Mouse (Mus musculus) hindbrain, embryonic 16.5 days (tissue): ENCODE measurements around the gene Rbm14. TPM values are rescaled to one million over a fixed set of nuclear protein-coding genes. Genes with fewer than 3 reads are reported as not detected.

Experiments
- ATAC-seq: fragments of 200-750 bp; cut with Nextera tagmentation; 2 replicates; pipeline ENCODE4 v1.8.0; 2017; ENCODE audit warnings: moderate TSS enrichment, moderate library complexity
- H3K27ac ChIP-seq: fragments of 300-500 bp; sonication (generic); 2 replicates; pipeline ENCODE4 v1.5.1; 2014; ENCODE audit warnings: low read depth, mild to moderate bottlenecking, control low read depth, low read length, moderate library complexity
- H3K27me3 ChIP-seq: fragments of 300-500 bp; sonication (generic); replicated peaks from 2 replicates; pipeline ENCODE4 v1.6.1; 2014; ENCODE audit warnings: low read length; ENCODE audit not compliant: control insufficient read depth, insufficient read depth
- H3K36me3 ChIP-seq: fragments of 300-500 bp; sonication (generic); 2 replicates; pipeline ENCODE4 v1.6.1; 2014; ENCODE audit warnings: mild to moderate bottlenecking, low read length, moderate library complexity, mixed read lengths; ENCODE audit not compliant: control insufficient read depth, insufficient read depth
- H3K4me1 ChIP-seq: fragments of 300-500 bp; sonication (generic); 2 replicates; pipeline ENCODE4 v1.6.1; 2014; ENCODE audit warnings: low read depth, low read length; ENCODE audit not compliant: control insufficient read depth, insufficient read depth
- H3K4me2 ChIP-seq: fragments of 300-500 bp; sonication (generic); 2 replicates; pipeline ENCODE4 v1.6.1; 2014; ENCODE audit warnings: mild to moderate bottlenecking, low read length, control low read depth, moderate library complexity
- H3K4me3 ChIP-seq: fragments of 300-500 bp; sonication (generic); 2 replicates; pipeline ENCODE4 v1.5.1; 2014; ENCODE audit warnings: mild to moderate bottlenecking, low read length, control low read depth, moderate library complexity
- H3K9ac ChIP-seq: fragments of 300-500 bp; sonication (generic); 2 replicates; pipeline ENCODE4 v1.6.1; 2014; ENCODE audit warnings: low read depth, mild to moderate bottlenecking, control low read depth, low read length, moderate library complexity
- H3K9me3 ChIP-seq: fragments of 300-500 bp; sonication (generic); 2 replicates; pipeline ENCODE4 v1.6.1; 2014; ENCODE audit warnings: mild to moderate bottlenecking, low read length, moderate library complexity; ENCODE audit not compliant: control insufficient read depth
- WGBS: fragments of 180-500 bp; shearing (Covaris S2); extraction: QIAGEN DNeasy Blood & Tissue Kit; methylation state at CpG from one replicate; pipeline ENCODE4 v1.1.7; 2014; 5-methylcytosine and 5-hydroxymethylcytosine counted together
- polyA plus RNA-seq: library from polyadenylated mRNA; unstranded; fragments of >200 nt; fragmentation: Nextera tagmentation; extraction: Ambion mirVana; gene quantifications from 2 replicates; pipeline ENCODE4 v1.2.1, GENCODE M21; 2015

Rbm14 gene
- polyA plus RNA-seq, 1 experiment from 2014 or later: 59.5 TPM

DNA sequence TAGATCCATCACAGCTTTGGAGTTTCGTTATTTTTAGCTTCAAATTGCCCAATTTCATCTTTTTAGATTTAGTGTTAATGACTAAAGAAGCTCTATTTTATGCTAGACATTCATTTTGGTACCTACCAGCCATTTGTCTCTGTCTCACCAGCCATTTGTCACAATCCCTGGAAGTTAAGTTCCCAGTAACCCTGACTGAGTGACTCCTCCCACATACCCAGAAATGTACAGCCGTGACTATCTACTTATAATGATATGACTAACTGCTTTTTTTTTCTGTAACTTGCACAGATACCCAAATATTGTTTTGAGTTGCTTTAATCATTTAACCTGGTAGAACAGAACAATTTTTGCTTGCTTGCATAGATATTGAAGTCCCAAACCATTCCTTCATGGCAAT is 34.4 kb upstream of the Rbm14 start:
- WGBS: 71% methylated on average over 2 of the region's 2 CpGs
- H3K9me3 ChIP-seq: no peaks in the 10 kb centered on the region

GRCm38 (mm10) chr19:4842611-4843010 is 31.2 kb upstream of the Rbm14 start:
- 70% methylated on average over 2 of the region's 2 CpGs for WGBS
- Histone ChIP-seq H3K27ac (no peak overlapping the region), H3K4me3 (no peak overlapping the region), H3K9me3 (no peaks in the 10 kb centered on the region), H3K36me3 (no peaks in the 10 kb centered on the region), H3K9ac (no peak overlapping the region), H3K27me3 (peaks cover 21% of the 10 kb centered on the region), H3K4me2 (no peak overlapping the region), H3K4me1 (peaks cover 14% of the 10 kb centered on the region)
- ATAC-seq: no peak

More for the DNA sequence above, 34.4 kb upstream of the Rbm14 start:
- Histone ChIP-seq H3K36me3 (no peaks in the 10 kb centered on the region), H3K4me2 (no peak overlapping the region), H3K4me1 (no peaks in the 10 kb centered on the region), H3K27ac (no peak overlapping the region), H3K9ac (no peak overlapping the region), H3K4me3 (no peak overlapping the region), H3K27me3 (peaks cover 15% of the 10 kb centered on the region)
- no peak for ATAC-seq

DNA sequence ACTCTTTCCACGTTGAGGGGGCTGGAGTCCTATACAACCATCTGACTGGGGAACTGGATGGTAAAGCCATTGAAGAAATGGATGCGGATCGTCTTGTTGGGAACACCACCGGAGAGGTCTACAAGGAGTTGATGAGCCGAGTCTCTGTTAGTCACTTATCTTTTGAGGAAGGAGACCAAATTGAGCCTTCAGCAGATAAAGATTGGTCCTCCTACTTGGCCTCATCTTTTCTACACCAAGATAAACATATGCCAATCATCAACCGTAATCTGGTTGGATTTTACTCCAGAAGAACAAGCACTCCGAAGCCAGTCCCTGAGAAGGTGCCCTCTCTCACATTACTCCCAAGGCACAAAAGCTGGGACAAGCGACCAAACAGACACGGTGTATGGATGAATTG is 29.4 kb upstream of the Rbm14 start:
- Histone ChIP-seq H3K36me3 (no peaks in the 10 kb centered on the region), H3K27me3 (peaks cover 20% of the 10 kb centered on the region), H3K4me2 (no peak overlapping the region), H3K4me1 (peaks cover 14% of the 10 kb centered on the region), H3K9ac (no peak overlapping the region), H3K9me3 (no peaks in the 10 kb centered on the region), H3K27ac (no peak overlapping the region), H3K4me3 (no peak overlapping the region)
- WGBS: 85% methylated on average over 9 of the region's 9 CpGs
- ATAC-seq: no peak

- H3K27me3 ChIP-seq: peaks cover 19% of the 10 kb centered on the region
- no peaks in the 10 kb centered on the region for H3K36me3 ChIP-seq
- ATAC-seq: peak; percentile 99
- H3K9ac ChIP-seq: peak within 1 kb of the TSS; percentile 68
- H3K9me3 ChIP-seq: no peaks in the 10 kb centered on the region
- peak within 1 kb of the TSS; percentile 69 for H3K4me3 ChIP-seq
- H3K4me1 ChIP-seq: peaks cover 14% of the 10 kb centered on the region
- 0% methylated on average over 25 of the region's 25 CpGs for WGBS
- H3K4me2 ChIP-seq: peak within 1 kb of the TSS; percentile 99
- H3K27ac ChIP-seq: 0 out of 2 replicates have a peak within 1 kb of the TSS, but pooled peaks have one; percentile 24
Observed at GRCm38 (mm10) chr19:4839149-4839548, 27.7 kb upstream of the Rbm14 start, which contains the start of the genes Ccs and Ccdc87. Ccs (minus strand) TSS chr19:4839332. Ccdc87 (plus strand) TSS chr19:4839366.

DNA sequence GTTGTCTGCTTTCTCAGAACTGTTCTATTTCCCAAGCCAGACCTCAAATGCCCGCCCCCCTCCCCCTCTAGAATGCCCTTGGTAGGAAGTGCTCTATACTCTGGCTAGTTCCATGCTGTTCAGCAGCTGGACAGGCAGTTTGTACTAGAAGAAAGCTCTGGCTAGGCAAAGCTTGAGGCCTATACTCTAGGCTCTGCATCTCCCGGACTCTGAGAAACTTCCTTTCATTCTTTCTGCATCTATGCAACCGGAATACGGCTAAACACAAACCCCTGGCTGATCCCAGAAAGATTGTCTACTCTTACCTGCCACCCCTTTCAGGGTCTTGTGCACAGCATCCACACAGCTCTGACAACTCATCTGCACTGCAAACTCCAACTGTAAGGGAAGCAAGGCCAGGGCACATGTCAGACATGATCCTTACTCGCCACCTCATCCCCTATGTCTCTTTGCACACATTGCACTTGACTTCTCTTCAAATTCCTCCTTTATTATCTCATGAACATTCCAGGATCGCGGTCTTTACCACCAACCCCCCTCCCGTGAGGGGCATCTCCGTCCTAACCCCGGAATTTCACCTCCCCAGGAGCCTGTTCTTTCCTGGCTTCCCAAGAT is 27.2 kb upstream of the Rbm14 start:
- H3K36me3 ChIP-seq: no peaks in the 10 kb centered on the region
- ATAC-seq: no peak; the same call in 1 of the 2 replicates
- 0 out of 2 replicates have a peak overlapping the region, but pooled peaks have one; percentile 24 for H3K27ac ChIP-seq
- 35% methylated on average over 10 of the region's 10 CpGs for WGBS
- H3K9me3 ChIP-seq: no peaks in the 10 kb centered on the region
- peak overlapping the region; percentile 68 for H3K9ac ChIP-seq
- H3K4me1 ChIP-seq: peaks cover 14% of the 10 kb centered on the region
- peak overlapping the region; percentile 99 for H3K4me2 ChIP-seq
- H3K27me3 ChIP-seq: peaks cover 19% of the 10 kb centered on the region
- H3K4me3 ChIP-seq: peak overlapping the region; percentile 69

- H3K4me1 ChIP-seq: peaks cover 14% of the 10 kb centered on the region
- peaks cover 17% of the 10 kb centered on the region for H3K27me3 ChIP-seq
- no peak overlapping the region for H3K4me2 ChIP-seq
- H3K36me3 ChIP-seq: 0 out of 2 replicates have a peak, but pooled peaks cover 3% of the 10 kb centered on the region
- no peak overlapping the region for H3K27ac ChIP-seq
- no peak overlapping the region for H3K9ac ChIP-seq
- no peak for ATAC-seq
- no peak overlapping the region for H3K4me3 ChIP-seq
- H3K9me3 ChIP-seq: no peaks in the 10 kb centered on the region
- WGBS: 95% methylated on average over 6 of the region's 6 CpGs
Observed at GRCm38 (mm10) chr19:4837049-4837448, 25.6 kb upstream of the Rbm14 start.

- 0 out of 2 replicates have a peak, but pooled peaks cover 3% of the 10 kb centered on the region for H3K36me3 ChIP-seq
- H3K4me1 ChIP-seq: peaks cover 14% of the 10 kb centered on the region
- no peak overlapping the region for H3K4me2 ChIP-seq
- no peak for ATAC-seq
- no peaks in the 10 kb centered on the region for H3K9me3 ChIP-seq
- no peak overlapping the region for H3K9ac ChIP-seq
- 73% methylated on average over 2 of the region's 2 CpGs for WGBS
- no peak overlapping the region for H3K27ac ChIP-seq
- H3K4me3 ChIP-seq: no peak overlapping the region
- H3K27me3 ChIP-seq: peaks cover 8% of the 10 kb centered on the region
Observed at GRCm38 (mm10) chr19:4836096-4836495, 24.7 kb upstream of the Rbm14 start.

DNA sequence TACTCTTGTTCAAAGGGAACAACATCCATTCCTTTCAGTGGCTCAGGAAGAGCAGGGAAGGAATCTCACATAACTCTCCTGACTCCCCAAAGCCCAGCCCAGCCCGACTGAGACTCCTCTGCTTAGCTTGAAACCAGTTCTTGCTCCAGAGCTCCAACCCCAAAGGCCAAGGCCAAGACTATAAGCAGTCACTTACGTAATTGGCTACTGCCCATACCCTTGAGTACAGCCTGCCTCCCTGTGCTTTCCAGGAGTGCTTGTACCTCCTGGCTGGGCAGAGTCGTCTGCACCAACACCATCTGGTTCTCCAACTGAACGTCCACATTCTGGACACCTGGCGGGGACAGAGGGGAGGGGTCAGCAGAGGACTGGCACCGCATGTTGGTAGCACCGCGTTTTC is 22.5 kb upstream of the Rbm14 start:
- no peak for ATAC-seq
- Histone ChIP-seq H3K9me3 (no peaks in the 10 kb centered on the region), H3K4me3 (no peak overlapping the region), H3K4me2 (no peak overlapping the region), H3K27ac (no peak overlapping the region), H3K4me1 (peaks cover 9% of the 10 kb centered on the region), H3K27me3 (no peaks in the 10 kb centered on the region), H3K36me3 (0 out of 2 replicates have a peak, but pooled peaks cover 3% of the 10 kb centered on the region), H3K9ac (no peak overlapping the region)
- 92% methylated on average over 8 of the region's 8 CpGs for WGBS

DNA sequence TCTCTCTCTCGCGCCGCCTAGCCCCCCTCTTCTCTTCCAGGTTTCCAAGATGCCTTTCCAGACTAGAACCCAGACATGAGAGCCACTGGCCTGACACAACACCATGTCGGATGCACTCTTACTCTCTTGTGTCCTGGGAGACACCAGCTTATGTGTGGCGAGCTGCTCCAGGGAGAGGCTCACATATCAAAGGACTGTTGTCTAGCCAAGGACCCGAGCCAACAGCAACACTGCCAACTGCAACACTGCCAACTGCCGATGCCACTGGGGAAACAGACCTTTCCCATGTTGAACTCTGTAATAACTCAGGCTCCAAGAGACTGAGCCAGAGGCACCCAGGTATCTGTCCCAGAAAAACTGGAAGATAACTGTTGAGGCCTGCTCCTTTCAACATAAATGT is 17.7 kb upstream of the Rbm14 start:
- WGBS: 62% methylated on average over 7 of the region's 7 CpGs
- Histone ChIP-seq H3K4me1 (no peaks in the 10 kb centered on the region), H3K9me3 (no peaks in the 10 kb centered on the region), H3K27me3 (no peaks in the 10 kb centered on the region), H3K9ac (no peak overlapping the region), H3K4me3 (no peak overlapping the region), H3K36me3 (0 out of 2 replicates have a peak, but pooled peaks cover 3% of the 10 kb centered on the region), H3K4me2 (no peak overlapping the region), H3K27ac (no peak overlapping the region)
- ATAC-seq: peak; percentile 48; the same call in 1 of the 2 replicates
